Mouse (Mus musculus): ENCODE results near the gene Gm3139.
"Not testable (repeated sequence)": the region's sequence is repeated elsewhere in the genome, so short reads cannot be mapped to it uniquely, and the experiment has no call there.

The Gm3139 gene

DNA sequence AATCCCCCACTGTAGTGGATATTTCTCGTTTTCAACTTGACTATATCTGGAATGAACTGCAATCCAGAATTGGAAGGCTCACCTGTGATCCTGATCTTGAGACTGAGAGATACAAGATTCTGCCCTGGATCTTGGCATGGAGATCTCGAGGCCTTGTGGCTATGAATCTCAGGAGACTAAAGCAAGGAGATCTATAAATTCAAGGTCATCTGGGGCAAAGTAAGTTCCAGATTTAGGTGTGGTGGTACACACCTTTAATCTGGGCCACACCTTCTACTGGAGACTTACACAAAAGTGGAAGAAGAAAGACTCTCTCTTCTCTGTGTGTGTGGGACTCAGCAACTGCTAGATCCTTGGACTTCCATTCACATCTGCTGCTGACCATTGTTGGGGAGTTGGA, at the start of gene Gm3139:
Gene Gm3139 (plus strand): TSS at position 301 of the 400 bp plus-strand sequence.
- not testable (repeated sequence) for DNase-seq (ENCODE audit: low spot score in 2 of 2)
